Mouse (Mus musculus) G1E (cell line): ENCODE measurements around the gene Psmb5. TPM values are rescaled to one million over a fixed set of nuclear protein-coding genes. Genes with fewer than 3 reads are reported as not detected.
A peak's percentile ranks its signal among the peaks of the same experiment; 100 is the strongest.

Source experiments
- ATAC-seq: 2 replicates; pipeline ENCODE4 v1.8.0; 2016; ENCODE audit warnings: mild to moderate bottlenecking; ENCODE audit not compliant: insufficient number of reproducible peaks, poor library complexity, low FRiP score, severe bottlenecking; ENCODE audit errors: extremely low read depth
- DNase-seq: peaks from one replicate; pipeline ENCODE4 v3.0.0; 2012; ENCODE audit warnings: low spot score
- H3K27me3 ChIP-seq: 2 replicates; pipeline ENCODE4 v1.6.1; 2012; ENCODE audit warnings: mild to moderate bottlenecking, low read length, inconsistent platforms; ENCODE audit not compliant: insufficient read depth
- H3K36me3 ChIP-seq: replicated peaks from 2 replicates; pipeline ENCODE3; 2012; ENCODE audit warnings: mild to moderate bottlenecking, inconsistent platforms
- H3K4me1 ChIP-seq: 2 replicates; pipeline ENCODE4 v1.6.1; 2012; ENCODE audit warnings: low read depth, low read length, inconsistent platforms, mixed read lengths; ENCODE audit not compliant: insufficient read depth
- H3K4me3 ChIP-seq: 2 replicates; pipeline ENCODE4 v1.5.1; 2012; ENCODE audit warnings: low read depth, mild to moderate bottlenecking, inconsistent platforms, low read length, moderate library complexity, mixed read lengths
- H3K9me3 ChIP-seq: replicated peaks from 2 replicates; pipeline ENCODE4 v1.6.1; 2012; ENCODE audit warnings: inconsistent platforms
- CTCF ChIP-seq: IDR thresholded peaks from 2 replicates; pipeline ENCODE4 v1.5.1; 2012; ENCODE audit warnings: low read depth, low read length, inconsistent platforms, mixed read lengths
- GATA1 ChIP-seq: IDR thresholded peaks from 2 replicates; pipeline ENCODE4 v1.6.1; 2012; ENCODE audit warnings: borderline replicate concordance, low read length, inconsistent platforms, mixed read lengths
- GATA2 ChIP-seq: IDR thresholded peaks from 2 replicates; pipeline ENCODE4 v1.6.1; 2012; ENCODE audit warnings: low read depth, low read length, inconsistent platforms, borderline replicate concordance
- POLR2AphosphoS5 ChIP-seq: IDR thresholded peaks from 2 replicates; pipeline ENCODE4 v1.6.1; 2012; ENCODE audit warnings: low read depth, low read length, inconsistent platforms; ENCODE audit not compliant: insufficient replicate concordance
- TAL1 ChIP-seq: conservative IDR thresholded peaks from 2 replicates; pipeline ENCODE4 v1.6.1; 2012; ENCODE audit warnings: low read depth, low read length, inconsistent platforms, mixed read lengths
- polyA plus RNA-seq: library from polyadenylated mRNA; stranded (reverse); fragments of >175 nt; gene quantifications from 2 replicates; pipeline ENCODE4 v1.2.3, GENCODE M21; 2012
- total RNA-seq, 2 experiments: library from RNA; stranded (forward) in 1 of 2; stranded (reverse) in 1 of 2; fragments of 200-1000 nt in 1 of 2; fragments of >200 nt in 1 of 2; fragmentation: Nextera tagmentation in 1 of 2; gene quantifications; 2 replicates each; pipeline ENCODE4 v1.2.3; 2014 to 2017

Psmb5 gene
- total and polyA plus RNA-seq, 3 experiments = 26.5 to 149 (median 56.8) TPM

DNA sequence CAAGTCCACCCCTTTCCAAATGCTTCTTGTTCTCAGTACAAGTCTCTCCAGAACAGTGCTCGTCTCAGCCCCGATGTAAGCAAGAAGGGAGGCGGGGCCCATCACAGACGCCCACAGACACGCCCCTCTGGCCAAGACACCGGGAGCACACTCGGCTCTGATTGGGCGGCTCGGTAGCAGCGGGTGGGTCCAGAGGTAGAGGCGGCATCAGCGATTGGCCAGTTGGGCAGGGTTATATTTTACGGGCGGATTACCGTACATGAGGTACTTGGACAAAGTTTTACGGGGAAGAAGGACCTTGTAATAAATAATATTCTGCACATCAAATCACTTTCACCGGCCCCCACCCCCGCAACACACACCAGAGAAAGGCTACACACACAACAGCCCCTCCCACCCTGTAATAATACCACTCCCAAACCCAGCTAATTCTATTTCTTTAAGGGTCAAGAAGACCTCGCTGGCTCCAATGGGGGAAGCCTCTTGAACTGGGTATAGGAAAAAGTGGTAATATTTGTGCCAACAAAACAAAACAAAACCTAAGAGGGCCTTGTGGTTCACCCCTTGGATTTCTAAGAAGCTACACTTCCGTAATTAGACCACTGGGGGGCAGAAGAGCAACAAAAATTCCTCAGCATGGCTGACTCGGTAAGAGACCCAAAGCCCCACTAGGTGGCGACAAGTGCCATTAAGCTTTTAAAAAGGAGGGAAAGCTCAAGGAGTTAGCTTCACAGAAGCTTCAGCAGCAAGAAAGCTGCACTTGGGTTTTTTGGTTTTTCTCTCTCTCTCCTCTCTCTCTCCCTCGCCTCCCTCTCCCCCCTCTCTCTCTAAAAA, 33.0 kb upstream of the Psmb5 start:
- ATAC-seq = no peak
- peaks cover 74% of the 10 kb centered on the region for H3K4me1 ChIP-seq
- peaks cover 86% of the 10 kb centered on the region for H3K36me3 ChIP-seq

DNA sequence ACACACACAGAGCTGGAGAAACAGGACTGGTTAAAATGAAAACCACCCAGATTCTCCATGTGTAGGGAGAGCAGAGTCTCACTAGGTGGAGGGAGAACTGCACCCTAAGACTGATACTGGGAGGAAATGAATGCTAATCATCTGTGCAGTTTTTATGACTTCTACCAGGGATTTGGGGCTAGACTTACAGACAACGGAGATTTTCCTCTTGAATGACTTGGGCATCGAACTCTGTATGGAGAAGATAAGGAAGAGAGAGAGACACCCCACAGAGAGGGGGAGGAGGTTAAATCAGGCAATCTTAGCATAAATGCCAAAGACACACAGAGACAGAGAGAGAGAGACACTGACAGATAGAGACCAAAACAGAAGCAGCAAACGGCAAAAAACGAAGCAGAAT, 30.1 kb upstream of the Psmb5 start:
- TF ChIP-seq TAL1 = 0 out of 2 replicates have a peak, but pooled peaks have one; percentile 39
- no peak for TF ChIP-seq CTCF
- DNase-seq = peak; percentile 61
- Histone ChIP-seq H3K9me3 (no peaks in the 10 kb centered on the region), H3K4me3 (no peak overlapping the region; the same call in 1 of the 2 replicates), H3K27me3 (no peaks in the 10 kb centered on the region; the same call in 1 of the 2 replicates), H3K36me3 (peaks cover 96% of the 10 kb centered on the region), H3K4me1 (peaks cover 79% of the 10 kb centered on the region)
- peak; percentile 75 for ATAC-seq

More for the DNA sequence above, 33.0 kb upstream of the Psmb5 start:
- peak; percentile 52 for DNase-seq
- no peak overlapping the region for H3K4me3 ChIP-seq
- H3K9me3 ChIP-seq = no peaks in the 10 kb centered on the region
- no peaks in the 10 kb centered on the region; the same call in 1 of the 2 replicates for H3K27me3 ChIP-seq
- no peak for TF ChIP-seq TAL1
- no peak for TF ChIP-seq POLR2AphosphoS5
- peak; percentile 73 for TF ChIP-seq CTCF

DNA sequence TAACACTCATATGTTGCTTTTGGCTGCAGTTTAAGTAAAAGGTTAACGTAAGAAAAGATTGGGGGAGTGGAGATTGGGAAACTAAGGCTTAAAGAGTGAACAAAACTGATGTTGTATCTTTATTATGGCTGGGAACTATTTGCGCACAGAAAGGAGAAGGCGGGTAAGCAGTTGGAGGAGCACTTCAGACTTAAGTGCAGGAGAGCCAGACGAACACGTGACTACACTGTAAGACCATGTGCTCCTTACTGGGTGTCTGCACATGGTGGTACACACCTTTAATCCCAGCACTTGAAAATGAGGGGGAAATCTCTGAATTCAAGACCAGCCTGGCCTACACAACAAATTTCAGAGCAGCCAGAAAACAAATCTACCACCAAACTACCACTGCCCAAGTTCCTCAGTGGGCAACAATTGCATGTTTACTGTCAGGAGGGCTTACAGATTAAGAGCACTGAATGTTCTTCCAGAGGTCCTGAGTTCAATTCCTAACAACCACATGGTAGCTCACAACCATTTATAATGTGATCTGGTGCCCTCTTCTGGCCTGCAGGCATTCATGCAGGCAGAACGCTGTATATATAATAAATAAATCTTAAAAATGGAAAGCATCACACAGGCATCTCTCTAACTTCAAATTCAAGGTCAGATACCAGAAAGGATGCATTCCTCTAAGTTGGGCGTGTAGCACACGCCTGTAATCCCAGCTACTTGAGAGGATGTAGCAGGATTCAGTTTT, 29.2 kb upstream of the Psmb5 start:
- no peak overlapping the region; the same call in 1 of the 2 replicates for H3K4me3 ChIP-seq
- TF ChIP-seq GATA1 (no peak), POLR2AphosphoS5 (no peak), TAL1 (no peak), GATA2 (no peak), CTCF (no peak)
- no peak for ATAC-seq
- no peaks in the 10 kb centered on the region for H3K9me3 ChIP-seq
- H3K4me1 ChIP-seq = peaks cover 78% of the 10 kb centered on the region
- no peaks in the 10 kb centered on the region; the same call in 1 of the 2 replicates for H3K27me3 ChIP-seq
- peaks cover 97% of the 10 kb centered on the region for H3K36me3 ChIP-seq
- no peak for DNase-seq

DNA sequence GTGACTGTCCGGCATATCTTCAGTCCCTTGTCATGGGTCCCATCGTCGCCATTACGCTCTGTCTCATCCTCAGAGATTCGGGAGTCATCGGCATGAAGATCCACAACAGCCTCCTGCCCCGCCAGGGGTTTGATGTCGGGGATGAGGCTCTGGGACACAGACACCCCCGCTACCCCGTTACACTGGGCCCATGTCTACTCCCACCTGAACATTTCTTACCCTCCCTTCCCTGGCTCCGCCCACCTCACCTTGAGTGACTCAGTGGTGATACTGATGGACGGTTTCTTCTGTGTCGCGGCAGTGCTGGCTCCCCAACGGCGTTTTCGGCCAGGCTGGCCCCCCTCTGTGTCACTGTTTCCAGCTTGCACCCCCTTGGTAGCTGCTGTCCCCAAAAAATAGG, 28.6 kb upstream of the Psmb5 start:
- Histone ChIP-seq H3K36me3 (peaks cover 97% of the 10 kb centered on the region), H3K9me3 (no peaks in the 10 kb centered on the region), H3K4me1 (peaks cover 78% of the 10 kb centered on the region), H3K4me3 (no peak overlapping the region), H3K27me3 (no peaks in the 10 kb centered on the region; the same call in 1 of the 2 replicates)
- ATAC-seq = no peak
- TF ChIP-seq GATA1 = no peak
- no peak for TF ChIP-seq TAL1
- no peak for TF ChIP-seq CTCF
- no peak for TF ChIP-seq POLR2AphosphoS5
- no peak for TF ChIP-seq GATA2
- no peak for DNase-seq

DNA sequence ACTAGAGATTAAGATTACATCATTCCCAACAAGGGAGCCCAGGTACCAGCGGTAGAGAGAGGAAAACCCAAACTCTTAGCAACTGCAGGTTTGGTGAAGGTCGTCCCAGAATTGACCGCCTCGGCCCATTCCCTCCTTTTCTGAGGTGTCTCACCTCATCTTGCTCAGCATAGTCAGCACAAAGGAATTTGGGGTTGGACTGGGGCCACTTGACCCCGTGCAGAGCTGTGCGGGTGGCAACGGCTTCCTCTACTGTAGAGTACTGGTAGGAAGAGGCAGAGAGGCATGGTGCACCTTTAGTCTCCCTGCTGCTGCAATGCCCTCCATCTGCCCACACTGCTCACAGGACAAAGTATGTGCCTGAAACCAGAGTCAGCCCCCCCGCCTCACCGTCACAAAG, 26.5 kb upstream of the Psmb5 start:
- Histone ChIP-seq H3K9me3 (no peaks in the 10 kb centered on the region), H3K4me1 (peaks cover 74% of the 10 kb centered on the region), H3K4me3 (no peak overlapping the region), H3K27me3 (peaks cover 16% of the 10 kb centered on the region; the same call in 1 of the 2 replicates), H3K36me3 (peaks cover 79% of the 10 kb centered on the region)
- ATAC-seq (no peak), DNase-seq (no peak)
- TF ChIP-seq POLR2AphosphoS5 (no peak), GATA1 (no peak), TAL1 (no peak), CTCF (no peak), GATA2 (no peak)

DNA sequence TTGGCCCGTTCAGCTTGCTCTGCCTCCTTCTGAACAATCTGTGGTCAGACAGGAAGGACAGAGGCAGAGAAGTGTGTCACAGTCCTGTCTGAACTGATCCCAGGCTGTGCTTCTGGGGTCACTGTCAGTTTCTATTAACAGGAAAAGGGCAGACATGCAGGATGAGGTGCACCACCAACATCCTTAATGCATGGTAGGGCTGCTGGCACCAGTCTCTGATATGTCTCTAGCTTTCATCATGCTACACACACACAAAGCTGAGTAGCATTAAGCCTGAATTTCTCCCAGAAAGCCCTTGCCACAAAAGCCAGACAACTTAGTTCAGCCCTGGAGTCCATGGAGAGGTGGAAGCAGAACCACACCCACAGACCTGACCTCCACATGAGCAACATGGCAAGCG, 25.2 kb upstream of the Psmb5 start:
- Histone ChIP-seq H3K9me3 (no peaks in the 10 kb centered on the region), H3K27me3 (peaks cover 20% of the 10 kb centered on the region), H3K4me3 (no peak overlapping the region), H3K36me3 (peaks cover 81% of the 10 kb centered on the region), H3K4me1 (peaks cover 63% of the 10 kb centered on the region)
- no peak for TF ChIP-seq GATA1
- TF ChIP-seq POLR2AphosphoS5 = no peak
- TF ChIP-seq GATA2 = no peak
- no peak for TF ChIP-seq TAL1
- TF ChIP-seq CTCF = no peak
- ATAC-seq (no peak), DNase-seq (no peak)
